Mouse (Mus musculus) c-Kit-positive CD71-negative TER-119-negative erythroid progenitor cells, embryonic 14.5 days (primary cell): Measurements from ENCODE around the gene Ttc7b.

Source experiments
- DNase-seq: peaks from one replicate; pipeline ENCODE4 v3.0.0-alpha.2; 2013; ENCODE audit warnings: low read depth

Ttc7b gene

DNA sequence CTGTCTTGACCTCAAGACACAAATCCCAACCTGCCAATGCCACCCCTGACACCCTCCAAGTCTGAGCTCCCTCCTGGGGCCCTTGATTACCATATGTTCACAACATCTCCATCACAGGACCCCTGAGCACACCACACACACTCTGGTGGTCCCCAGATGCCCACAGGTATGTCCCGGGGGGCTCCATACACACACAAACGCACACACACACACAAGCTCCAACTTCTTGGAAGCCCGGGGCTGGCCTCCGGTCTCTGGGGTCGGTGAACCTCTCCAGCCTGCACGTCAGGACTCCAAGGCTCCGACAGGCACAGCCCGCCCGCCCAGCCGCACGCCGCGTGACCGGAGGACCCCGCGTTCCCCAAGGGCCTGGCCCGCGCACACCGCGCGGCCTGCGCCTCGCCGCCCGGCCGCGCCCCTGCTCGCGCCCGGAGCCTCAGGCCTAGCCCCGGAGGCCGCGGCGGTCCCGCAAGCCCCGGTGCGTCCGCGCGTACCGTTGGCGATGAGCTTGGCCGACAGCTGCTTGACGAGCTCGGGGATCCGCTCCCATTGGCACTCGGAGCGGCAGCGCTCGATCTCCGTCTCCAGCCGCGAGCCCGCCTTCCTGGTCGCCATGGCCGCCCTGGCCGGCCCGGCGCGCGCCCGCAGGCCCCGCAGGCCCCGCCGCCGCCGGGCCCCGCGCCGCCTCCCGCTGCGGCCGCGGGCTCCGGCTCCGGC lies 391 bp downstream of the Ttc7b start:
- DNase-seq = no peak

DNA sequence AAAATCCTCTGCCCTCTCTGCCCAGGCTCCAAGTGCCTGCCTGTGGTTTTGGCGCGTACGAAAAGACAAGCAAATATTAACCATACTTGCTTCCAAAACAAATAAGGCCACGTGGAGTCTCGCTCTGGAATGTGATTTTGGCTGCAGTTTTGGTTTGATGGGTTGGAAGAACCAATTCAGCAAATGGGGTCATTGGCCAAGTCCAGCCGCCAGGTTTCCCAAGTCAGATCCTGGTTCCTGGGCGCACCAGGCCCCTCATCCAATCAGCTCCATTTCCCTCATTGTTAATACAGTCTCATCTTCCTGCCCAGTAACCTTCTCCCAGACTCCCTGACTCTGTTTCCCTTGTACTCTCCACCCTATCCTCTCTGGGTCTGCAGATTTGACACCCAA lies 946 bp downstream of the Ttc7b start:
- no peak for DNase-seq

DNA sequence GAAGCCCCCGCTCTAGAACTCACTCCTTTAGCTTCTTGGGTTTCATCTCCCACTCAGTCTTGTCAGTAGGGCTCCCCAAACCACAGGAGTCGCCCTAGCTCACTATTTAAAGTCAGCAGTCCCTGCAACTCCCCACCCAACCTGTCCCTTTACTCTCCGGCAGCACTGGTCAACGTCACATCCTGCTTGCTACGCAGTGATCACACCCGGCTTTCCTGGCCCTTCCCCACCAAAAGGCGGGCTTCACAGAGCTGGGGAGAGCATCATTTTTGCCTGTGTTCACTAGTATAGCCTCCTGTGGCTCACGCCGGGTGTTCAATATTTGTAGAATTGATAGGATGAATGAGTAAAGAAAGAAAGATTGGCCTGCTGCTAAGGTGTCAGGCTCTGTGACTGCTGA lies 3.3 kb downstream of the Ttc7b start:
- DNase-seq = no peak

DNA sequence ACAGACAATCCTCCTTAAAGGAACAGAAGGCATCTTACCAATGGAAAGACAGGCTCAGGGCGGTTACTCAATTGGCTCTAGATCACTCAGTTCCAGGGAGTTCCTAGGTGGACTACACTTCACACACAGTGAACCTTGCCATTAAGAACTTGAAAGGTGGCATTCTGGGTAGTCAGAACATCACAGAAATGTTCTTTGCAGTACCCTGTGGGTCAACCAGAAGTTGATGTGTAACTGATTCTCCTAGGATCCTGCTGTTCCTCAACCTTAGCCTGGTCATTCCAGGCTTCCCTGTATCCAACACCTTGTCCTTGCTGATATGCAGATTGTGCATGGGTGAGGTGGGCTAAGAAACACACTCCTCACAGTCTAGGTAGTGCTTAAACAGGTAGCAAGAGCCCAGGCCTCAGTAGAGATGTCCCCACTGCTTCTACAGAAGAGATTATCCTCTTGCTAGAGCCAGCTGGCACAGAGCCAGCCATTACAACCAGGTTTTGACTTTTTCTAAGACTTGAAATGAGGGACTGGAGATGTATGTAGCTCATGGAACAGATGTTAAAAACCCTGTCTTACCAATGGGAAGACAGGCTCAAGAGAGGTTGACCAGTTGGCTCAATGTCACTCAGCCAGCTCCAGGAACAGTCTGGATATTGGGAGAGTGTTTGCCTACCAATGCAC lies 4.3 kb downstream of the Ttc7b start:
- DNase-seq = no peak

DNA sequence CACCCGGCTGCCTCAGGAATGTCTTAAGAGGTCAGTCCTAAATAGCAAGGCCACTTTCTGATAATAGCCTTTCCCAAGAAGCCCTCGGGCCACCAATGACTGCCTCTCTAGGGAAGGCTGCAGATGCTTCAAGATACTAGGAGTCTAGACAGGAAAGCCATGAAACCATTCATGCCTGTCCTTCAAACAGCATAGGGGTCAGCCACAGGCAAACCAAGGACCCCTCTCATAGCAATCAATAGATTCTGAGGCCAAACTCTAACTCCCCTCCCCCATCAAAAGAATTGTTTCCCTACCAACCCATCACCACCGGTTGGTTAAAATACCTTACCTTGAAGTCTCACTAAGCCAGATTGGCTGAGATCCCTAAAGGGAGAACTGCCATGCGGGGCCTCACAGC lies 5.1 kb downstream of the Ttc7b start:
- DNase-seq = no peak

DNA sequence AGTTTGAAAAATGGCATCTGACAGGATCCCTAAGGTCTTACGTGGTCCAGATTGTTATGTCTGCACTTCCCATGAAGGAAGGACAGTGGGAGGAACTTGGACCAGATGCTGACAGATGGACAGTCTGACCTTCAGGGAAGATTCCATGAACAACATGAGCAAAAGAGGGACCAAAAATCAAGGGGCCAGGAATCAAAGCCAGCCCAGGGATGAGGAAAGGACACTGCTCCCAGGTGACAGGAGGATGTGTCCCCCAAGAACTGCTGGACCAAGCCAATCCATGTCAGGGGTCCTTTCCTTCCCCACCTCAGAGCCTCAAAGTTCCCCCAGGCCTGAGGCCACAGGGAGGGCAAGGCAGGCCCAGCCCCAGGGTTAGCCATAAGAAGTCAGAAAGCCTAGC lies 6.0 kb downstream of the Ttc7b start:
- DNase-seq = no peak

DNA sequence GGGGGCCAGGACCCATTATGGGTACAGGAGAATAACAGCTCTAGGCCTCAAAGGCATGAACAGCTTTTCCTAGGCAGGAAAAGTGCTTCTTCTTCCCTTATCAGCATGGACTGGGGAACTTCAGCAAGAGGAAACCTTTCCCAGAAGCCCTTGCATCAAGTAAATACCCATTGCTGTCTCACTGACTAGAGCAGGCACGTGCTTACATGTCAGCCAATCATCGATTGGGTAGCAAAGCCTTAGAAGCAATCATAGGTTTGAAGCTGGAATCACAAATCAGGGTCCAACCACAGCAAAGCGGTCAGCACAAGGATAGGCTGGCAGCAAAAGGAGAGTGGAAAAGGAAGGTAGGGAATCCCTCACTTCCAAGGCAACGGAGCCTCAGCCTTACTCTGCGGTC lies 7.5 kb downstream of the Ttc7b start:
- no peak for DNase-seq

DNA sequence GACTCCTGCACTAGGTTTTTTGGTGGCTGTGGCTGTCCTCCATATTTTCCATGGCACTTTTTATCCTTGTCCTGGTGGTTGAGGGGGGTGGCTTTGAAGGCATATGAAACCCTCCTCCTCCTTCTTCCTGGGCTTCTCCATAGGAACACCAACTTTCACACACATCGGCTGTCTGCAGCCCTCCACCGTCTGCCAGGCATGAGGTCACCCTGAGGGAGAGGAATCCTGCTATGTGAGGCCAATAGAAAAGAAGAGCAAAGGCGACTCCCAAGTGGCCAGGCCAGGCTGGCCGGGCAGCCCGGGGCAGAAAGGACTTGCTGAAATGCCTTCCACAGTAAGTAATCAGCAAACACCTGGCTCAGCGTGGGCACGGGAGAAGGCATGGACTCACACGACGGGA lies 8.0 kb downstream of the Ttc7b start:
- DNase-seq = no peak

DNA sequence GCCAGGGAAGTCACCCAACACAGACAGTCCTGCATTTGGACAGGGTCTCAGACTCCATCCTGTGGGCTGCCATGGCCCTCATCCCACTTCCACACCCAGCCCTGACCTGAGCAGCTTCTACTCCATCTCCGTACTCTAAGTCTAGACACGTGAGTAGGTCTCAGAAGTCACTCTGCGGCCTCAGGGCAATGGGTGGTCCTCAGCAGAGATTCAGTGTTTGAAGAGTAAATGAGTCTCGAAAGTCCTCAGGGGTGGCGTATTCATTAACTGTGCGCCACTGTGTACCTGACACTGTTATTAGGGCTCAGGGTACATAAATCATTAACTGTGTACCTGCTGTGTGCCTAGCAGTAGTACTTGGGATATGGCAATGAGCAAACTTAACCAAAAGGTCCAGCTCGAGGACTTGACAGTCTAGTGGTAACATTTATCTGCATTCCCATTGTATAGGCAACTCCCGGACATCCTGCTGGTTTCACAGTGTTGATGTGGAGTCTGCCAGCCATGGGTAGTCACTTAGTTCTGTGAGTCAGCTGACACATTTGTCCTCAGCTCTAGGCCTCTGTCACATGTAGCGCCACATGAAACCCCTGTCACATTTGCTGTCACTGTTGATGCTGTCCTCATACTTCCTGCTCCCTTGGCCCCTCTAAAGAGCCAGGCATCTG lies 10.9 kb downstream of the Ttc7b start:
- no peak for DNase-seq

DNA sequence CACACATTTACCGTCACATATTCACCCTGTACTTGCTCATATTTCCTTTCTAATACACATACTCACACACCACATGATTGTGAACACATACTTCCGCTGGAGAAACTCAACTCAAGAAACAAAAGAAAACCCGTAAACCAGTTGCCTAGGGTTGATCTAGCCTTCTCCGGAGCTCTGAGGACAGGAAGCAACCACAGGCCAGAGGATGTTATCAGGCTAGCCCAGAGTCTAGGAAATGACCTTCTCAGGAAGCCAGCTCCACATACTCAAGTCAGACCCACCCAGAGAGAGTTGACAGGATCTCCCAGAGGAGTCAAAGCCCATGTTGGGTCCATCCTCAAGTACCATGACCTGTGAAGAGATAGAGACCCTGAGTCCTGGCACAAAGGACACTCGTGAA lies 12.0 kb downstream of the Ttc7b start:
- DNase-seq = no peak

DNA sequence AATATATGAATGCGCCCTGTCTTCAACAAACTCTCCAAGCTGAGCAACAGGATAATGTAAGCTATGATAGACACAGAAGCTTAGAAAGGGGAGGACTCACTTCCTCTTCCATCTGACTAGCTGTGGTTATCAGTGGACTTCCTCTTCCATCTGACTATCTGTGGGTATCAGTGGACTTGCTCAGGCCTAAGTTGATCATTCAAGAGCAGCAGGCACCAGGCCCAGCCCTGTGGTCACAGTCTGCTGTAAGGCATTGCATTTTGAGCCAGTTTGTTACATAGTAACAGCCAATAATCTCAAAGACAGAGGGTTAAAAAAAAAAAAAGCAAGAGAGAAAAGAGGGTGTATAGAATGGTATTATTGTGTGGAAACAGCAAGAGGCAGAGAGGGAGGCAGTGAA lies 15.1 kb downstream of the Ttc7b start:
- no peak for DNase-seq

DNA sequence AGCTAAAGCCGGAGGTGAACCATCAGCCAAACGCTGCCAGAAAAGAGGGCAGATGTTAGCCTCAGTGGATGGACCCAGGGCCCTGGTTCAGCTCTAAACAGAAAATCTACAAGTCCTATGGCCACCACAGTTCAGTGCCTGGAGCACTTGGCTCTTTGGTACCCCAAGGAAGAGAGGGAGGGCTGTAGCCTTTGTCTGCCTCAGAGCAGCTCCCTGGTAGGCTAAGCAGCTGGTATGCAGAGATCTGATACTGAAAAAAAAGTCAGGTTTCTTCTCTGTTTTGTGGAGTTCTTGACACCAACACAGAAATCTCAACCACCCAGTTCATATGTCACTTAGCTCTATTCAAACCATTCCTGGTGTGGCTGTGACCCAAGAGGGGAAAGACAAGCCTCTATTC lies 16.0 kb downstream of the Ttc7b start:
- no peak for DNase-seq

DNA sequence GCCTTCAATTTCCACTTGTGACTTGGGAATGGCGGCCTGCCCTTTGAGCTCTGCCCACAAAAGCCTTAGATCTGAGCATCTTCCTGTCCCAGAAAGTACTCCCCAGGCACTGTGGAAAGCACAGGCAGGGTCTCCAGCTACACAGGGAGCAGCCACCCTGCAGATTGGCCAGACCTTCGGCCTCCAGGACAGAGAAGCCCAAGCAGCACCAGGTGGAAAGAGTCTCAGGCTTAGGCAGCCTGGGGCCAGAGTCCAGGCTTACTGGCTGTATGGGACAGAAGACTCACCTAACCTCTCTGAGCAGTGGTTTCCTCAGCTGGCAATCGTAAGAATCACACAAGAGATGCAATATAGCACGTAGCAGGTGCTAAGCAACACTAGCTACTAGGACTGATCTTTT lies 17.0 kb downstream of the Ttc7b start:
- DNase-seq = no peak

DNA sequence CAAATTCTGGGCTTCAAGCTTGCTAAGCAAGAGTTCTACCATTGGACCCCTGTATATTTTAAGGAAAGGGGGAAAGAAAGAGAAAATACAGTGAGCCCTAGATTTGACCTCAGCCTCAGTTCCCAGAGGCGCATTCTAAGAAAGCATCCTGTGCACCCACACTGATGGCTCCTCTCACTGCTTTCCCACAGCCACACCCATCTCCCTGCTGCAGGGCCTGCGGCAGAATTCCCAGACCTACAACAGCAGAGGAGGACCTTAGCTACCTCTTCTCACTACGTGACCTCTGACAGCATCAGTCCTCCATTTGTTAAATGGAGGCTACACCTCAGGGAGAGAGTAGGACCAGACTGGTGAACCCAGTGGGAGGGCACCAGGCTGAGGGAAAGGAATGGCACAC lies 18.1 kb downstream of the Ttc7b start:
- no peak for DNase-seq

DNA sequence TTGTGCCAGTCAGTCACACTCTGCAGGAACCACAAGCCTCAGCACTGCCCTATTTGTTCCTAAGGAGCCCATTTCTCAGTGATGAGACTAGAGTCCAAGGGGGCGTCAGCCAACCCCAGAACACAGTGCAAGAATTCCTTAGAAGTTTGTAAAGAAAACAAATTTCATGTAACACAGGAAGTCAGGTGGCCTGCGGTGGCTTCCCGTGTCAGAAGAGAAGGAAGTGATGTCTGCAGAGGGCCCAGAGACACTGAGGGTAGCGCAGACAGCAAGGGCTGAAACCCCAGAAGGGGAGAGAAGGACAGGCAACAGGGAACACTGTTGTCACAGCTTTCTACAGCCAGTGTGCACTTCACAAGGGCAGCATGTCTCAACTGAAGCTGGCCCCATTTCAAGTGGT lies 19.4 kb downstream of the Ttc7b start:
- DNase-seq = no peak

DNA sequence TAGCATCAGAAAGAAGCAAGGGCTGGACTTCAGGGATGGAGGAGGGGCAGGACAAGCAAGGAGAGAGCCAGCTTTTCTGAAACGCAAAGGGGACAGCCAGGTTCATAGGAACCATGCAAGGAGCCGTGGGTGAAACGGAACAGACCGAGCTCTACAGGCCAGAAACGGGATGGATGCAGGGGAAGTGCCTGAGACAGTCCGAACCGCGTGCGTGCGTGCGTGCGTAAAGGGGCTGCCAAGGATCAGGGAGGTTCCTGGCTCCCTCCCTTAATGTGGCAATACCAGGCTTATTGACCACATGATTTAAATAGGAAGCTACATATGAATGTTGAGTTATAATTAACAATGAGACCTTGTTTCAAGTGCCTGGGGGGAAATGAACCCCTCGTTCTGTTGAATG lies 21.2 kb downstream of the Ttc7b start:
- no peak for DNase-seq

DNA sequence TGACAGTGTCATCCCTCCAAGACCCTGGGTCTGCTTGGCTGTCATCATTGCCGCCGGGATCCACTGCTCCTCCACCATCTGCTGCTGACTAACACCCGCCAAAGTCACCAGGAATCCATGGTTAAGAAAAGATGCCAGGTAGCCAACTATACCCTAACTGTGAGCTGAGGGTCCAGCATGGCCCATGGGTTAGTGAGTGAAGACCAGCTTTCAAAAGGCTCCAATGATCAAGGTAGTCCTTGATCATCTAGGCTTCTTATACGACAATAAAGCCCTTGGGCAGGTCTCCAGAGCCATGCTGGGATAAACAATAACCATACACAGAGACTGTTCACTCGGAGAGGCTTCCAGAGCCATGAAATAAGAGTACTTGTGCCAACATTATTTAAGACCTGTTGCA lies 22.6 kb downstream of the Ttc7b start:
- no peak for DNase-seq

DNA sequence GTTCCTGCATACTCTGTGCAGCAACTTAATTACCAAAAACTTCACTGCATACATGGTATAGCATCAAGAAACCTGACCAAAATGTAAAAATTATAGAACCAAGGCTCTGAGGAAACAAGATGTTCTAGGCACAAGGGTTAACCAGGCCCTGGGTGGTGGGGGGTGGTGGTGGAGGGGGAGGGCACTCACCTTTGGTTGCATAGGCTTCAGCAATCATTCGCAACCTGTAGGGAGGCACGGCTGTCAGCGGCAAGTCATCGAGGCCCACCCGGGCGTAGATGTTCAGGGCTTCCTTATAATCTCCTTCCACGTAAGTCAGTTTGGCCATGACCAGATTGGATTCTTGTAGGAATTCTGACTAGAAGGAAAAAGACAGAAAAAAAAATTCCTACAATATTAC lies 25.5 kb downstream of the Ttc7b start:
- DNase-seq = no peak

DNA sequence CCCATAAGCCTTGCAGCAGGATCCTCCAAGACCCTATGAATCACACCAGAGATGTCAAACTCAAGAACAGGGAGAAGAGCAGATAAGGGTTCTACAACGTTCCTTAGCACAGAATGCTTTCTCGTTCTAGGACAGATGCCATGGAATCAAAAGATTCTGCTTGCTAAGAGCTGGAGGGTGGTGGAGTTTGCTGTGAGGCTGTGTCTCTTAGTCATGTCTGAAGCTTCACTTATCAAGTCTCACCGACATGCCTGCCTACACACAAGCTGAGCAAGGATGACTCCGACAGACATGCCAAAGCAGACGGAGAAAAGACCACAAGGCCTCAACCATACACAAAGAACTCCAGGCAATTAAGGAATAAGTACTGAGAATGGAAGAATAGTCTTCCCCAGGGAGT lies 27.4 kb downstream of the Ttc7b start:
- no peak for DNase-seq

DNA sequence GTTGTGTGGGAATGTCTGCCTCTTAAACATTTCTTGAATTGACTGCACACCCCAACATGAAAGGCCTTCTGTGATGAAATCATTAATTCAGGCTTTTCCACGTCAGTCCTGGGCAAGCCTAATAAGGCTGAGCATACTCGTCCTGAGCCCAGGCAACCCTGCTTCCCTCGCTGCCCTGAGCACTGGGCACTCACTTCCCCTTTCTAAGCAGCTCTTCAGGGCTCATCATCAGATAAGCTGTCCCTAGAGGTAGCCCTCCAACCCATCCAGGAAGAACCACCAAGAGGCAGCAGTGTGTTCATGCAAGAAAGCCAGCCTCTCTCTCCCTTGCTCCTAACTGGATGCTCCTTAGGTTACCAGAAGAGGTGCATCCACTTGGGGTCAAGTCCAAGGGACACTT lies 27.9 kb downstream of the Ttc7b start:
- DNase-seq = no peak

DNA sequence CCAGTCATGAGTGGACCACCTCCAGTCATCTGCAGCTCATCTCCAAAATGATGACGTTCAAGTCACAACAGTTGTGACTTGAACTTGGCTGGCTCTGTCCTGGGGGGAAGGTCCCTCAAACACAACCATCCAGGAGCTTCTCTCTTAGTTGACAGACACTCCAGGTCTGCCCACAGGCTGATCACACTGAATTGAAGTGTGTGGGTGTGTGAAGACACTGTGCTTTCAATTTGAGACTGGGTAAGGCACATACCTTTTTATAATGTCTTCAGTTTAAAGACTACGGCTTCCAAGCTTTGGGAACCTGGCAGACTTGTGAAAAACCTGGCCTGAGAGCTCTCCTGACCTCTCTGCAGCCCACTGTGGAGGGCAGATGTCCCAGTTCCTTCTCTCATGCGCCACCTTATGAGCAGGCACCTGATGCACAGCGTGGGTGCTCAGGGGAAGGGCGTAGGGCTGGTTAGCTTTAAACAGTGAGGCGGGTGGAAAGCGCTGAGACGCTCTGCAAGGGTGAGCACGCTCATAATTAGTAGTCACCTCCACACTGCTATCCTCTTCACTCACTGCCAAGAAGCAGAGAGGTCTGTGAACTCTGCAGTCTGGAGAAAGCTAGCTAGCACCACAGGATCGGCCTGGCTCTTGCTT lies 28.5 kb downstream of the Ttc7b start:
- no peak for DNase-seq

DNA sequence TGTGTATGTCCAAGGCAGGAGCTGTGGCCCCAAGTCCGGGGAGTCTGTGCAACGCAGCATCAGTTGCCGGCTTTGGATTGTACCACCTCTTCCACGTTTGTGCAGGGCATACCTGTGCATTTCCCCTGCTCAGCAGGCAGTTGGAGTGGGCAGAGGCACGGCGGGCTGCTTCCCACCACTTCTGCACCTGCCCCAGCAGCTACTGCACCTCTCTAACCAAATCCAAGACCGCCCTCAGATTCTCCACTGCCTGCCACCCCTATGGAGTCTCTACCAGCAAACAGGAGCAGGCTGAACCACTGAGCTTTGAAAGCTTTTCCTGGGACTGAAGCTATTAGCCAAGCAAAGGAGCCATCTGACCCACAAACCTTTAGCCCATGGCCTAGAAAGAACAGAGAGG lies 30.8 kb downstream of the Ttc7b start:
- DNase-seq = no peak

DNA sequence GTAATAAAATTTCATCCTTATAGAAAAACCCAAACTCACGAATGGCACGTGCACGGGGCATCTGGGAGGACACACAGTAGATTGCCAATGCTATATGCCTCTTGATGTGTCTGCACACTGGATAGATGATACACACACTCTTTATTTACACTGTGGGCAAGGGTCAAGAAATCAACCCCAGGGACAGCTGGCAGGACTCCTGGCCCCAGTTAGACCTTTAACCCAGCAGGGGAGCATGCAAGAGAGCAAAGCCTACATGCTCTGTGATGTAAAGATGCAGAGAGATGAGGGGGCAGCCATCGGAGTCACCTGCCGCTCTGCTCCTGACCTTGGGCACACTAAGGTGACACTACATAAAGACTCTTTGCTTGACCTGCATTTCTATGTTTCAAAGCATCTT lies 32.3 kb downstream of the Ttc7b start:
- DNase-seq = no peak
